Mouse (Mus musculus) erythroblast, embryonic 14.5 days (primary cell): ENCODE results near the gene Tcea3. TPM values are rescaled to one million over a fixed set of nuclear protein-coding genes. Genes with fewer than 3 reads are reported as not detected.

Experiments used
- H3K27me3 ChIP-seq: 2 replicates; pipeline ENCODE4 v1.6.1; 2012; ENCODE audit warnings: inconsistent platforms; ENCODE audit not compliant: control insufficient read depth
- H3K36me3 ChIP-seq: 2 replicates; pipeline ENCODE4 v1.6.1; 2012; ENCODE audit warnings: mild to moderate bottlenecking, inconsistent platforms; ENCODE audit not compliant: control insufficient read depth
- H3K4me1 ChIP-seq: 2 replicates; pipeline ENCODE4 v1.6.1; 2012; ENCODE audit warnings: inconsistent platforms; ENCODE audit not compliant: control insufficient read depth
- H3K4me3 ChIP-seq: replicated peaks from 2 replicates; pipeline ENCODE3; 2012; ENCODE audit warnings: moderate library complexity, mild to moderate bottlenecking, inconsistent platforms
- H3K9me3 ChIP-seq: 2 replicates; pipeline ENCODE4 v1.6.1; 2012; ENCODE audit warnings: low read length, inconsistent platforms, mixed read lengths; ENCODE audit not compliant: control insufficient read depth
- GATA1 ChIP-seq: IDR thresholded peaks from 2 replicates; pipeline ENCODE4 v1.6.1; 2012; ENCODE audit warnings: low read length, inconsistent platforms, mixed read lengths
- TAL1 ChIP-seq: IDR thresholded peaks from 3 replicates; pipeline ENCODE4 v1.6.1; 2012; ENCODE audit warnings: low read length, inconsistent platforms, mixed read lengths
- polyA plus RNA-seq: library from polyadenylated mRNA; stranded (reverse); fragments of >175 nt; gene quantifications from 2 replicates; pipeline ENCODE4 v1.2.3, GENCODE M21; 2012

The Tcea3 gene
- polyA plus RNA-seq, 1 experiment, result not detected

- H3K36me3 ChIP-seq, result peaks cover 24% of the 10 kb centered on the region
- TF ChIP-seq GATA1 (no peak), TAL1 (no peak)
- H3K9me3 ChIP-seq, result peaks cover 1% of the 10 kb centered on the region
- peaks cover 3% of the 10 kb centered on the region for H3K4me1 ChIP-seq
- no peaks in the 10 kb centered on the region for H3K27me3 ChIP-seq
- no peak overlapping the region for H3K4me3 ChIP-seq
Observed at GRCm38 (mm10) chr4:136295941-136296340, 48.4 kb downstream of the Tcea3 start.

- TF ChIP-seq TAL1 (no peak), GATA1 (no peak)
Observed at GRCm38 (mm10) chr4:136302462-136302861, 54.9 kb downstream of the Tcea3 start.

GRCm38 (mm10) chr4:136304181-136304580 lies 56.7 kb downstream of the Tcea3 start:
- peaks cover 6% of the 10 kb centered on the region for H3K4me1 ChIP-seq
- no peaks in the 10 kb centered on the region for H3K36me3 ChIP-seq
- peaks cover 29% of the 10 kb centered on the region for H3K27me3 ChIP-seq
- no peaks in the 10 kb centered on the region for H3K9me3 ChIP-seq
- TF ChIP-seq GATA1, result no peak
- TF ChIP-seq TAL1, result no peak
- H3K4me3 ChIP-seq, result no peak overlapping the region

More at GRCm38 (mm10) chr4:136302462-136302861, 54.9 kb downstream of the Tcea3 start:
- H3K9me3 ChIP-seq, result no peaks in the 10 kb centered on the region
- H3K36me3 ChIP-seq, result no peaks in the 10 kb centered on the region
- H3K4me1 ChIP-seq, result no peaks in the 10 kb centered on the region
- H3K27me3 ChIP-seq, result peaks cover 28% of the 10 kb centered on the region
- no peak overlapping the region for H3K4me3 ChIP-seq

GRCm38 (mm10) chr4:136308355-136308754 lies 60.8 kb downstream of the Tcea3 start:
- Histone ChIP-seq H3K27me3 (peaks cover 22% of the 10 kb centered on the region), H3K4me3 (no peak overlapping the region), H3K36me3 (peaks cover 5% of the 10 kb centered on the region), H3K9me3 (no peaks in the 10 kb centered on the region), H3K4me1 (peaks cover 29% of the 10 kb centered on the region)
- TF ChIP-seq GATA1 (no peak), TAL1 (no peak)

GRCm38 (mm10) chr4:136309780-136310179 lies 62.3 kb downstream of the Tcea3 start:
- Histone ChIP-seq H3K36me3 (peaks cover 18% of the 10 kb centered on the region), H3K27me3 (peaks cover 12% of the 10 kb centered on the region), H3K4me1 (peaks cover 41% of the 10 kb centered on the region), H3K4me3 (peak overlapping the region; percentile 93), H3K9me3 (no peaks in the 10 kb centered on the region)
- TF ChIP-seq GATA1 (peak; percentile 12; the same call in 1 of the 2 replicates), TAL1 (no peak)

- TF ChIP-seq GATA1, result peak; percentile 53; the same call in 1 of the 2 replicates
- TF ChIP-seq TAL1, result no peak
- H3K9me3 ChIP-seq, result no peaks in the 10 kb centered on the region
- H3K36me3 ChIP-seq, result peaks cover 24% of the 10 kb centered on the region
- peak within 1 kb of the TSS; percentile 93 for H3K4me3 ChIP-seq
- peaks cover 44% of the 10 kb centered on the region for H3K4me1 ChIP-seq
- H3K27me3 ChIP-seq, result peaks cover 11% of the 10 kb centered on the region
Observed at GRCm38 (mm10) chr4:136310229-136311041, 62.9 kb downstream of the Tcea3 start, which contains the start of gene Hnrnpr. Gene Hnrnpr, plus strand, starts transcription at chr4:136310942.

- Histone ChIP-seq H3K4me1 (peaks cover 44% of the 10 kb centered on the region), H3K27me3 (peaks cover 7% of the 10 kb centered on the region), H3K36me3 (peaks cover 33% of the 10 kb centered on the region), H3K4me3 (peak overlapping the region; percentile 93), H3K9me3 (no peaks in the 10 kb centered on the region)
- TF ChIP-seq GATA1 (no peak), TAL1 (no peak)
Observed at GRCm38 (mm10) chr4:136311042-136311999, 63.8 kb downstream of the Tcea3 start.

GRCm38 (mm10) chr4:136312616-136313015 lies 65.1 kb downstream of the Tcea3 start:
- Histone ChIP-seq H3K36me3 (peaks cover 46% of the 10 kb centered on the region), H3K27me3 (no peaks in the 10 kb centered on the region), H3K9me3 (no peaks in the 10 kb centered on the region), H3K4me3 (peak overlapping the region; percentile 93), H3K4me1 (peaks cover 44% of the 10 kb centered on the region)
- TF ChIP-seq TAL1 (no peak), GATA1 (no peak)

- H3K36me3 ChIP-seq, result peaks cover 95% of the 10 kb centered on the region
- TF ChIP-seq TAL1 (no peak), GATA1 (no peak)
- no peaks in the 10 kb centered on the region for H3K9me3 ChIP-seq
- H3K4me3 ChIP-seq, result no peak overlapping the region
- peaks cover 24% of the 10 kb centered on the region for H3K4me1 ChIP-seq
- H3K27me3 ChIP-seq, result no peaks in the 10 kb centered on the region
Observed at GRCm38 (mm10) chr4:136317667-136318066, 70.1 kb downstream of the Tcea3 start.
